Mouse (Mus musculus): ENCODE measurements at regions not wholly inside any gene's neighbourhood (a gene's known extent, or its start where the extent isn't known, plus 50 kb on each side); places are given as distances from the start of the nearest gene placed in this dataset.

DNA sequence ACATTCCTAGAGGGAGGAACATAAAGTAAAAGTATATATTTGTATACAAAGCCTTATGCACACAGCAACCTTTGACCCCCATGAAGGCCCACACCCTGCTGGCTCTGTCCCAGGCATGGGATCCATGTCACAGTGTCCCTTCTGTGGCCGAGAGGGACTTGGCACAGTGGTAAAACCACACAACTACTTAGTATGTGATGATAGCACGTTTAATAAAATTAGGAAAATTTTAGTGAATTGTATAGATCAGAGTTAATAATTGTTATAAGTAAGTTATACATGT lies 140.7 kb downstream of the Rnd3 start:
- DNase-seq = no peak

GRCm38 (mm10) chr2:51007409-51008250 lies 141.3 kb downstream of the Rnd3 start:
- DNase-seq = no peak

DNA sequence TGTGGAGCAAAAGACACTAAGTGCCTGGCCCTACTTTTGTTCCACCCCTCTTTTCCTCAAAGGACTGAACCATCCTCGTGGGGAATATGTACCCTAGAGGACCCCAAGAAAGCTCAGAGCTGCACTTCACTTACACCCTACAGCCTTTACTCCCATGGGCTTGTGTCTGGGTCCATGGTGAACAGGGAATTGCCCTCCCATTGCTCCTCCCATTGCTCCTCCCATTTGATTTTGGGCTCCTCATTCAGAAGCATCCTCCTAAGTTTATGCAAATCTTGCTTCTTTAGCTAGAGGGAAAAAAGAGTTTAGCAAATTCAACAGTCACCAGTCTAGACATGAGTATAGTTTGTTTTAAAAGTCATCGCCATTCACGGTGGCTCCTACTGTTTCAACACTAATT lies 142.1 kb downstream of the Rnd3 start:
- DNase-seq = no peak

DNA sequence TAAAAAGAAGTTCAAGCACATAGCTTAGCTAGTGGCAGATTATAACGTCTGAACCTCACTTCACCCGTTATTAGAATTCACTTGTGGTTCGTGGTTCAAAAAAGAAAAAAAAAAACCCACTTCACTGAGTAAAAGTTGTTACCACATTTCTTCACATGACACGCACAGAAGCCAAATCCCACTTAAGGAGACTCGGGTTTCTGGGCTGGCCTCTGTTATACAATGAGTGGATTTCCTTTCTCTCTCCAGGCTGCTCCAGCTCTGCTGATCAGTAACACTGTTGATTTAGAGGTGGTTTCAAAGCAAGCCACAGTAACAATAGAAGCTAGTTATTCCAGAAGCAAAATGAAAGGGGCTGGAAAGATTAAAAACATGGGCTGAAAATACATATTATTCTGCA lies 147.4 kb downstream of the Rnd3 start:
- no peak for DNase-seq

GRCm38 (mm10) chr2:50983883-50984410 lies 165.0 kb downstream of the Rnd3 start:
- no peak for DNase-seq

GRCm38 (mm10) chr2:50982571-50982970 lies 166.3 kb downstream of the Rnd3 start:
- no peak for DNase-seq

- peak; percentile 37 for DNase-seq
These were observed 170.6 kb downstream of the Rnd3 start for GRCm38 (mm10) chr2:50978356-50978755.

GRCm38 (mm10) chr2:50971131-50971825 lies 177.6 kb downstream of the Rnd3 start:
- DNase-seq = no peak

DNA sequence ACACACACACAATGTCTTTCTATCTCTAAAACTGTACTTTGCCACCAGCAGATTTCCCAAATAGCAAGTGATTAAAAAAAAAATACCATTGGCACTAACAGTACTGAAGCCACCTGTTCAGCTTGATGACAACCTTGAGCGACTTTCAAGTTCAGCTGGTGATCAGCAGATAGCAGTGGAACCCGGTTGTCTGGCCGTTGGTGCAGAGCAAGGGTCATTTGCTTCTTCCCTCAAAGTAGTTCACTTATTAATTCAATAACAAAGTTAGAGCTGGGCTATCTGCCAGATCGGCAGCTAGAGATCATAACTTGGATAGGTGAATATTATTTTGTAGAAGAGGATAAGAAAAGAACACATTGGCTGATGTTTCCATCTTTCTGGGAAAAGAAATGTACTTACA lies 180.5 kb downstream of the Rnd3 start:
- DNase-seq = peak; percentile 25

DNA sequence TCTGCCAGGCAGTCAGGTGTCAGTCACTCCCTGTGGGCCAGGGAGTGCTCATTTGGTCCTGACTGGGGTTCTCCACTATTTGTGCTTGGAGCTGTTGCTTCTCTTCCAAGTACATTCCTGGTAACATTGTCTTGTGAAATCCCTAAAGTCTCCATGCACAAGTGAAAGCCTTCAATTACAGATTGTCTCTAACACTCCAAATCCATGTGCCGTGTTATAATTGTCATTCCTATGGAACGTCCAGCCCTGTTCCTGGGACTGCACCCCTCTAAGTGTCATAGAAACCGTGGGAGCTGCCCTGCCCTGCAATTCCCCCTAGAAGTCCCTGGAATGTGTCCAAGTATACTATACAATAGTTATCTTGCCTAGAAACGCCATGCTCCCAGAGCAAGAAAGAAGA lies 181.1 kb downstream of the Rnd3 start:
- no peak for DNase-seq

GRCm38 (mm10) chr2:50967133-50967532 lies 181.8 kb downstream of the Rnd3 start:
- DNase-seq = no peak

DNA sequence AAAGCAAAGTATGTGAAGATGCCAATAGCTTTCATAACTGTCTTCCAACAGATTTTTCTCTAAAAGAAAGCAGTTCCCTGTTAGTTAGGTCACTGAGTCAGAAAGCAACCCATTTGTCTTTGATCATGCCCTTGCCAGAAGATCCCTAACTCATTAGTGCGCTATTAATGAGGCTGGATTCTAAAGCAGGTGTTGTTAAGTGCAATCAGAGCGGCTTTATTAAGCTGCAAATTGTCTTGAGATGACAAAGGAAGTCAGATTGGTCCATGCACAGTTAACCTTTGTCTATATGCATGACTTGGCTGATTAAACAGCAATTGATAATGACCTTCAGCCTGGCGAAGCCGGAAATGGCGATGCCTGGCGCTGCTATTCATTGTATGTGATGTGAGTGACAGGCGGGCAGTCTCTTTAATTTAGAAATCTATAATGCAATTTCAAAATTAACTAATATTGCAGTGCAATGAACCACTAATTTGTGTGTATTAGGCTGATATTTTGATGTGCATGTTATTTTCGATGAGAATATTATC lies 183.4 kb downstream of the Rnd3 start:
- DNase-seq = no peak

DNA sequence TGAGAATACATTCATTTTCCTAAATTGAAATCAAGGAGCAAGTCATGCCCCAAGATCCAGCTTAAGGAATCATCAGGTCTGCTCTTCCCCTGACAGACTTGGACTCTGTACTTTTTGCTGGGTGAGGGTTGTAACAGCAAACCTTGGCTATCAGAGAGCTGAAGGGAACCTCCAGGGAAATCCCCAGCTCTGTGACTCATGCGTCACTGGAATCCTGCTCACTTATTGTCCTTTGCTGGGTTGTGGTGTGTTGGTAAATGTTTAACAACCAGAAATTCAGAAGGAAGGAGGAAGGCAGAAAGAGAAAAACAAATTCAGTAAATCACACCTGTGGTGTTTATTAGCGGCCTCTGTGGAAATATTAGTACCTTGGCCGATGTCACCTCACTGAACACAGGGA lies 184.8 kb downstream of the Rnd3 start:
- DNase-seq = peak; percentile 44

- no peak for DNase-seq
These were observed 187.9 kb downstream of the Rnd3 start for GRCm38 (mm10) chr2:50961049-50961448.

DNA sequence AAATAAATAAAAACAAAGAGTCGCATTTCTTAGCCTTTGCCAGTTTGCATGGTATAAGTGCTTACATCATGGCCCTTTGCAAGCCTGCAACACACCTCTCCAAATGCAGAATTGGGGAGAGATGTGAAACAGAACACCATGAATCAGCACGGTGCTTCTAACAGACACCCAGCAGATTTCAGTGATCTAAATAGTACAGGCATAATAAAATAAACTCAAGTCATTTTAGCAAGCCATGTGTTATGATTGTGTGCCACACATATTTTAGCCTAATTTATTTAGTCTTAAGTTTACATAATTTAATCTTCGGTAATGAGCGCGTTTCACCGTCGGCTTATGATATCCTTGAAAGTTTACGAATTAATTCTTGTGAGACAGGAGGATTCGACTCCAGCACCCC lies 189.6 kb downstream of the Rnd3 start:
- DNase-seq = no peak

- DNase-seq = no peak
These were observed 194.4 kb downstream of the Rnd3 start for GRCm38 (mm10) chr2:50954361-50955066.

DNA sequence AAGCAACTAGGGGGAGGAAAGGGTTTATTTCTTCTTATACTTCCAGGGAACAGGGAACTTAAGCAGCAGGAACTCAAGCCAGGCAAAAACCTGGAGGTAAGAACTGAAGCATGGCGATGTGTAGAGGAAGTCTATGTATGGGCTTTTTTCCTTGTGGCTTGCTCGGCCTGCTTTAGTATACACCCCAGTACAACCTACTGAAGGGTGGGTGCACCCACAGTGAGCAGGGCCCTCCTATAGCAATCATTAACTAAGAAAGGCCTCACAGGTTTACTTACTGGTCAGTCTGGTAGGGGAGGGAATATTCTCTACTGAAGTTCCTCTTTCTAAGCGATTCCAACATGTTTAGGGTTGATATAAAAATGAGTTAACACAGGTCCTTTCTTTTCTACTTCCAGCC lies 197.9 kb downstream of the Rnd3 start:
- no peak for DNase-seq

DNA sequence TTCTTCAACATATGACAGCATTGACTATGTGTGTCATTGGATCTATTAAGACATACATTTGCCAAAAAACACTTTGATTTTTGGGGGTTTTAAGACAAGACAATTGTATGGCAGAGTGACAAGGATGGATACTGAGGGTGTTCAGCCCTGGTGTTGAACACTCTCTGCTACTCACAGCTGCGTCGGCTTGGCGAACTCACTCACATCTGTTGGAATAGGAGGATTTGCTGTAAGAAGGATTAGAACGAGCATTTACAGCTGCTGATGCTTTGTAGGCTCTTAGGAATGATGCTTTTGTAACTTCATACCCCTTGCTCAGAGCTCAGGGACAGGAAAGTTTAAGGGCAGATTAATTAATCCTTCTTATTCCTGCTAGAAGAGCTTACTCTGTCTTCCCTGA lies 199.2 kb downstream of the Rnd3 start:
- no peak for DNase-seq

GRCm38 (mm10) chr2:50945526-50945925 lies 203.4 kb downstream of the Rnd3 start:
- no peak for DNase-seq

DNA sequence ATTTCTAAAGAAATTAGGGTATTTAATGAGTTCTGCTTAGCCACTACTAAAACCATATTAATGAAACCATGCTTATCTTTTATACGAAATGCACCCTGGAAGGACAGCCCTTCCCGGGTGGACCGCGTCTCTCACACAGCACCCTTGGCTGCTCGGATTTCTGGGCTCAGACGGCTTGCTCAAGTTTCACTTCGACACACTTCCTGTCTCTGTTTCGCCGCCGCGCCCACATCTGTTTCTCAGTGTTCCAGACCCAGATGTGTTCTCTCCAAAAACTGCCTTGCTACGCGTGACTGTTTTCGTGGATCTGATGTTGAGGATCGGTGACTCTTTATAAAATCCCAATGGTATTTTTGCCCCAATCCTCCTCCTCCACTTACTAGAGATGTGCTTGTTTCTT lies 205.7 kb downstream of the Rnd3 start:
- no peak for DNase-seq

GRCm38 (mm10) chr2:50942741-50943140 lies 206.2 kb downstream of the Rnd3 start:
- no peak for DNase-seq

- DNase-seq = no peak
These were observed 216.0 kb downstream of the Rnd3 start for GRCm38 (mm10) chr2:50932936-50933335.

GRCm38 (mm10) chr2:50921002-50921401 lies 227.9 kb downstream of the Rnd3 start:
- DNase-seq = no peak

Data from kidney, adult 11 months (tissue).